11 mouse cellular contexts compared by ENCODE assay signal in the genomic region with DNA sequence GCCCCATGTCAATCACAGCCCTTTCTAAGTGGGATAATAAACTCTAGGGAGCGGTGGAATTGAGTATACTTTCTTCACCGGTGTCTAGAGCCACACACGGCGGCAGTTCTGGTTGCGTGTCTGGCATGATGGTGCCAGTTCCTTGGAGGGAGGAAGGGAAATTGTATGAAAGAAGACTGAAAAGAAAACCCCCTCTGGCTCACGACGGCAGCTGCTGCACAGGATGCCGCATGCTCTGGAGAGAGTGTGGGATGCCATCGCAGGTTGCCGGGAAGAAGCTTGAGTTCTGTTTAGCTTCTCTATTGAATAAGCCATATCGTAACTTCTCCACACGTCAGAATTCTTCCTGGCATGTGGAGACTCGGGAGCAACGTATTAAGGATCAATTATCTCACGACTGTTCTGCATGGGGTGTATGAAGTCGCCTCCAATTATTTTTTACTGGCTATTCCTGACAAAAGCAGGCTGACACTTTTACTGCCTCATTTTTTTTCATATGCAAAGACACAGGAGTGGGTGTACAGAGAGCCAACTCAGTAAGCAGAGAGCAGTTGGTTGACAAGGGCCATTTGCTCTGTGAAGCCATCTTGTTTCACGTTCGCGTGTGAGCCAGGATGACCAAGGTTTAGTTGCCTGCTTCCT.
DNase-seq lines count a peak whose midpoint lies in the region; ATAC-seq and TF ChIP-seq lines count a peak whose summit lies in the region.
"Had no signal": no experiment of that assay in that cellular context is flagged by ENCODE, and none has a peak within 500 bp of the region (broad histone marks: within the 10 kb centered on the region; RNA-seq: fewer than 3 reads in every experiment).

No protein-coding gene starts in this region.

- H3K9ac ChIP-seq in forebrain, embryonic 13.5 days, result peak overlapping the region; percentile 40; the same call in 1 of the 2 replicates
- no peak overlapping the region for H3K9ac ChIP-seq in limb, embryonic 11.5 days (ENCODE audit: low read length)
- H3K9ac ChIP-seq in heart, embryonic 12.5 days, result no peak overlapping the region
- H3K9ac ChIP-seq: heart, embryonic 13.5 days had no signal

- no peaks in the 10 kb centered on the region for H3K9me3 ChIP-seq in forebrain, embryonic 13.5 days (replicated peaks)
- no peaks in the 10 kb centered on the region for H3K9me3 ChIP-seq in limb, embryonic 11.5 days (ENCODE audit: control insufficient read depth, low read length)
- H3K9me3 ChIP-seq in heart, embryonic 12.5 days (replicated peaks), result no peaks in the 10 kb centered on the region
- H3K9me3 ChIP-seq: heart, embryonic 13.5 days had no signal

- ATAC-seq in forebrain, embryonic 13.5 days, result peak; percentile 72
- no peak for ATAC-seq in limb, embryonic 11.5 days (ENCODE audit: insufficient number of reproducible peaks, low FRiP score, low TSS enrichment, low read depth)
- no peak for ATAC-seq in heart, embryonic 12.5 days (ENCODE audit: insufficient number of reproducible peaks, low FRiP score)

- H3K4me1 ChIP-seq in forebrain, embryonic 13.5 days, result peaks cover 52% of the 10 kb centered on the region
- H3K4me1 ChIP-seq in limb, embryonic 11.5 days (ENCODE audit: control insufficient read depth, insufficient read depth, low read length), result peaks cover 20% of the 10 kb centered on the region
- H3K4me1 ChIP-seq in heart, embryonic 12.5 days (replicated peaks), result peaks cover 34% of the 10 kb centered on the region

- no peak overlapping the region for H3K27ac ChIP-seq in layer of hippocampus, adult 2 months
- H3K27ac ChIP-seq in forebrain, embryonic 13.5 days, result peak overlapping the region; percentile 72
- H3K27ac ChIP-seq in limb, embryonic 11.5 days (replicated peaks; ENCODE audit: low read depth, low read length), result no peak overlapping the region
- no peak overlapping the region for H3K27ac ChIP-seq in heart, embryonic 12.5 days (ENCODE audit: poor library complexity, severe bottlenecking)

- WGBS in forebrain, embryonic 13.5 days, result 23% methylated on average over 19 of the region's 19 CpGs
- WGBS in limb, embryonic 11.5 days, result 32% methylated on average over 19 of the region's 19 CpGs
- WGBS in heart, embryonic 12.5 days, result 72% methylated on average over 19 of the region's 19 CpGs

- H3K4me3 ChIP-seq in layer of hippocampus, adult 2 months, result peak overlapping the region; percentile 7; the same call in 1 of the 2 replicates
- 0 out of 2 replicates have a peak overlapping the region, but pooled peaks have one; percentile 17 for H3K4me3 ChIP-seq in forebrain, embryonic 13.5 days
- no peak overlapping the region for H3K4me3 ChIP-seq in limb, embryonic 11.5 days (ENCODE audit: low read depth, low read length)
- no peak overlapping the region for H3K4me3 ChIP-seq in heart, embryonic 12.5 days
- H3K4me3 ChIP-seq: heart, embryonic 13.5 days had no signal

- no peaks in the 10 kb centered on the region for H3K27me3 ChIP-seq in forebrain, embryonic 13.5 days
- H3K27me3 ChIP-seq in limb, embryonic 11.5 days (ENCODE audit: control insufficient read depth, insufficient read depth, low read length), result no peaks in the 10 kb centered on the region
- H3K27me3 ChIP-seq in heart, embryonic 12.5 days (replicated peaks), result no peaks in the 10 kb centered on the region
- H3K27me3 ChIP-seq: heart, embryonic 13.5 days had no signal

- TF ChIP-seq CTCF in layer of hippocampus, adult 2 months (conservative IDR thresholded peaks at IDR 0.05), result no peak

- no peak for DNase-seq in layer of hippocampus, adult 2 months (ENCODE audit: low spot score in 2 of 2)
- DNase-seq in layer of hippocampus, postnatal 25 days (ENCODE audit: extremely low spot score in 1 of 2, low spot score in 1 of 2), result no peak
- DNase-seq in limb, embryonic 11.5 days (ENCODE audit: low spot score), result peak; percentile 43
- DNase-seq in right cerebral cortex, postnatal 10 days (ENCODE audit: low spot score in 2 of 2), result peak; percentile 57
- no peak for DNase-seq in lung, postnatal 4 days
- no peak for DNase-seq in cerebellum, adult 8-10 months
- DNase-seq: kidney, adult 8-10 months; layer of hippocampus, postnatal 36 days had no signal

- no peaks in the 10 kb centered on the region for H3K36me3 ChIP-seq in forebrain, embryonic 13.5 days (ENCODE audit: poor library complexity, severe bottlenecking)
- H3K36me3 ChIP-seq in limb, embryonic 11.5 days (ENCODE audit: control insufficient read depth, insufficient read depth, low read length), result no peaks in the 10 kb centered on the region
- peaks cover 8% of the 10 kb centered on the region; the same call in 1 of the 2 replicates for H3K36me3 ChIP-seq in heart, embryonic 12.5 days

- peak overlapping the region; percentile 48 for H3K4me2 ChIP-seq in forebrain, embryonic 13.5 days
- H3K4me2 ChIP-seq in limb, embryonic 11.5 days (ENCODE audit: low read depth, severe bottlenecking), result no peak overlapping the region
- H3K4me2 ChIP-seq in heart, embryonic 12.5 days, result no peak overlapping the region
- H3K4me2 ChIP-seq: heart, embryonic 13.5 days had no signal

Comparison
In these comparisons a context has a peak if more than half of its experiments do, and no peak if none do; other contexts are left out.
1. DNase-seq: peak in limb, embryonic 11.5 days (single experiment) and right cerebral cortex, postnatal 10 days (2 of 2); none in layer of hippocampus, adult 2 months (0 of 2), layer of hippocampus, postnatal 25 days (0 of 2), lung, postnatal 4 days (0 of 2) and cerebellum, adult 8-10 months (single experiment).
2. H3K4me3 ChIP-seq: peak in layer of hippocampus, adult 2 months (single experiment) and forebrain, embryonic 13.5 days (single experiment); none in limb, embryonic 11.5 days (single experiment) and heart, embryonic 12.5 days (single experiment).